Mouse (Mus musculus) Muller cell, postnatal 12 days (primary cell): ENCODE results near the gene Psma3.
"Not testable (repeated sequence)": the region's sequence is repeated elsewhere in the genome, so short reads cannot be mapped to it uniquely, and the experiment has no call there.

Experiments
- DNase-seq: peaks from one replicate; pipeline ENCODE4 v3.0.0-alpha.2; 2015; ENCODE audit errors: inconsistent ontology term

Gene Psma3

GRCm38 (mm10) chr12:71001456-71001855, 27.0 kb downstream of the Psma3 start:
- peak; percentile 55 for DNase-seq

GRCm38 (mm10) chr12:71003760-71004426, 29.5 kb downstream of the Psma3 start:
- no peak for DNase-seq

- DNase-seq = no peak
Measured at GRCm38 (mm10) chr12:71006141-71006540, 31.7 kb downstream of the Psma3 start.

- no peak for DNase-seq
Measured at GRCm38 (mm10) chr12:71006901-71007300, 32.5 kb downstream of the Psma3 start.

GRCm38 (mm10) chr12:71009769-71010168, 35.3 kb downstream of the Psma3 start:
- peak; percentile 38 for DNase-seq

GRCm38 (mm10) chr12:71014845-71015362, 40.5 kb downstream of the Psma3 start:
- DNase-seq = no peak

GRCm38 (mm10) chr12:71015363-71016210, 41.2 kb downstream of the Psma3 start, which contains the start of gene Arid4a:
TSS of gene Arid4a (plus strand) at chr12:71015990.
- peak; percentile 98 for DNase-seq

GRCm38 (mm10) chr12:71016211-71016502, 41.7 kb downstream of the Psma3 start:
- DNase-seq = no peak

- DNase-seq = peak; percentile 54
Measured at GRCm38 (mm10) chr12:71016503-71017241, 42.3 kb downstream of the Psma3 start.

- no peak for DNase-seq
Measured at GRCm38 (mm10) chr12:71017242-71017571, 42.8 kb downstream of the Psma3 start.

- no peak for DNase-seq
Measured at GRCm38 (mm10) chr12:71017827-71018226, 43.4 kb downstream of the Psma3 start.

GRCm38 (mm10) chr12:71019211-71019610, 44.8 kb downstream of the Psma3 start:
- DNase-seq = no peak

GRCm38 (mm10) chr12:71024411-71024810, 50.0 kb downstream of the Psma3 start:
- no peak for DNase-seq

- DNase-seq = not testable (repeated sequence)
Measured at GRCm38 (mm10) chr12:71028265-71028664, 53.8 kb downstream of the Psma3 start.

GRCm38 (mm10) chr12:71030260-71030659, 55.8 kb downstream of the Psma3 start:
- no peak for DNase-seq

- DNase-seq = no peak
Measured at GRCm38 (mm10) chr12:71030722-71031121, 56.3 kb downstream of the Psma3 start.

GRCm38 (mm10) chr12:71035826-71036225, 61.4 kb downstream of the Psma3 start:
- DNase-seq = no peak

GRCm38 (mm10) chr12:71036729-71037404, 62.4 kb downstream of the Psma3 start:
- no peak for DNase-seq

- DNase-seq = no peak
Measured at GRCm38 (mm10) chr12:71040462-71040861, 66.0 kb downstream of the Psma3 start.

- no peak for DNase-seq
Measured at GRCm38 (mm10) chr12:71042451-71042850, 68.0 kb downstream of the Psma3 start.

- DNase-seq = no peak
Measured at GRCm38 (mm10) chr12:71043571-71043970, 69.2 kb downstream of the Psma3 start.

GRCm38 (mm10) chr12:71044488-71044887, 70.1 kb downstream of the Psma3 start:
- no peak for DNase-seq
